Mouse (Mus musculus) small intestine, adult 2 months (tissue): Measurements from ENCODE around the gene Btnl6. TPM values are rescaled to one million over a fixed set of nuclear protein-coding genes. Genes with fewer than 3 reads are reported as not detected.

Experiments
- H3K27ac ChIP-seq: fragments of 200-500 bp; 2 replicates; pipeline ENCODE4 v1.5.1; 2012; ENCODE audit warnings: low read depth, low read length, control low read depth, inconsistent platforms; ENCODE audit not compliant: insufficient read depth
- H3K27me3 ChIP-seq: fragments of 200-500 bp; 2 replicates; pipeline ENCODE4 v1.6.1; 2012; ENCODE audit warnings: mild to moderate bottlenecking, moderate library complexity, low read length, inconsistent platforms; ENCODE audit not compliant: control insufficient read depth, insufficient read depth
- H3K36me3 ChIP-seq: fragments of 200-500 bp; 2 replicates; pipeline ENCODE4 v1.6.1; 2012; ENCODE audit warnings: mild to moderate bottlenecking, low read length, control low read depth, inconsistent platforms; ENCODE audit not compliant: control insufficient read depth, insufficient read depth
- H3K4me1 ChIP-seq: fragments of 200-500 bp; 2 replicates; pipeline ENCODE4 v1.6.1; 2012; ENCODE audit warnings: low read length, inconsistent platforms, mixed read lengths; ENCODE audit not compliant: control insufficient read depth, insufficient read depth, insufficient read length
- H3K4me3 ChIP-seq: fragments of 200-500 bp; 2 replicates; pipeline ENCODE4 v1.5.1; 2012; ENCODE audit warnings: low read depth, mild to moderate bottlenecking, control low read depth, inconsistent platforms, low read length, moderate library complexity
- CTCF ChIP-seq: fragments of 200-500 bp; IDR thresholded peaks from 2 replicates; pipeline ENCODE4 v1.5.1; 2012; ENCODE audit warnings: low read depth, mild to moderate bottlenecking, control low read depth, inconsistent platforms, low read length, moderate library complexity, mixed read lengths; ENCODE audit not compliant: insufficient replicate concordance, insufficient read length; ENCODE audit errors: extremely low read depth
- POLR2A ChIP-seq: fragments of 200-500 bp; IDR thresholded peaks from 2 replicates; pipeline ENCODE4 v1.6.1; 2012; ENCODE audit warnings: low read depth, mild to moderate bottlenecking, control low read depth, inconsistent platforms, low read length, moderate library complexity
- WGBS: fragments of 180-500 bp; shearing (Covaris S2); methylation state at CpG from one replicate; pipeline ENCODE4 v1.1.7; 2018; 5-methylcytosine and 5-hydroxymethylcytosine counted together
- polyA plus RNA-seq: library from polyadenylated mRNA; depleted of rRNA; stranded (reverse); fragments of >200 nt; gene quantifications from 2 replicates; pipeline ENCODE4 v1.2.3, GENCODE M21; 2012; rRNA removed

Btnl6 gene
- polyA plus RNA-seq: 33.4 and 104 TPM in 2 replicates

GRCm38 (mm10) chr17:34517252-34517651 lies at the start of gene Btnl6:
Btnl6 (minus strand) TSS chr17:34517352.
- H3K4me1 ChIP-seq: peaks cover 5% of the 10 kb centered on the region
- no peak for TF ChIP-seq POLR2A
- TF ChIP-seq CTCF: no peak
- 60% methylated on average over 4 of the region's 4 CpGs for WGBS
- H3K4me3 ChIP-seq: peak within 1 kb of the TSS; percentile 69
- H3K27ac ChIP-seq: peak within 1 kb of the TSS; percentile 97
- H3K36me3 ChIP-seq: peaks cover 40% of the 10 kb centered on the region
- no peaks in the 10 kb centered on the region for H3K27me3 ChIP-seq

- no peaks in the 10 kb centered on the region for H3K27me3 ChIP-seq
- peaks cover 17% of the 10 kb centered on the region for H3K4me1 ChIP-seq
- H3K36me3 ChIP-seq: no peaks in the 10 kb centered on the region
- H3K27ac ChIP-seq: peak overlapping the region; percentile 45
- WGBS: 73% methylated on average over 3 of the region's 3 CpGs
- H3K4me3 ChIP-seq: peak overlapping the region; percentile 37
- no peak for TF ChIP-seq CTCF
- TF ChIP-seq POLR2A: no peak
Observed at GRCm38 (mm10) chr17:34564796-34565195, 47.6 kb upstream of the Btnl6 start.

DNA sequence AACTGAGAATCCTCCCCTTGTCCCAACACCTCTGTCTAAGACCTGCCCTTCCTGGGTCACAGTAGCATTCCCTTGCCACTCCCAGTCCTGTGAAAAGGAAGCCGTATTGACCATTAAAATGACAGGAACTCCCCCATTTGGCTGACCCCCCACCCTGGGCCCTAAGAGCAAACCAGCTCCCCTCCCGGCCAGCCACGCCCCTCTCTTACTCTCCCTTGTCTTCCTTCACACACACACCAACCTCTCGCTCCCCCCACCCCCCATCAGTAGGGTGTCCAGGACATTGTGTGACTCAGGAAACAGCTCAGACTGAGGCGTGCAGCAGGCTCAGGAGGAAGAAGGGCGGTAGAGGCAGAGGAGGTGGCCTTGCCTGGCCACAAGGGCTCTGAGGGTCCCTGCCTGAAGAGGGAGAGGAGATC lies 46.9 kb upstream of the Btnl6 start, which contains the start of gene Notch4:
Gene Notch4, plus strand, starts transcription at position 266 of the 419 bp plus-strand sequence.
- peak within 1 kb of the TSS; percentile 37 for H3K4me3 ChIP-seq
- no peaks in the 10 kb centered on the region for H3K36me3 ChIP-seq
- H3K27ac ChIP-seq: peak within 1 kb of the TSS; percentile 45
- TF ChIP-seq POLR2A (no peak), CTCF (no peak)
- no peaks in the 10 kb centered on the region for H3K27me3 ChIP-seq
- H3K4me1 ChIP-seq: peaks cover 20% of the 10 kb centered on the region
- 9% methylated on average over 6 of the region's 6 CpGs for WGBS

DNA sequence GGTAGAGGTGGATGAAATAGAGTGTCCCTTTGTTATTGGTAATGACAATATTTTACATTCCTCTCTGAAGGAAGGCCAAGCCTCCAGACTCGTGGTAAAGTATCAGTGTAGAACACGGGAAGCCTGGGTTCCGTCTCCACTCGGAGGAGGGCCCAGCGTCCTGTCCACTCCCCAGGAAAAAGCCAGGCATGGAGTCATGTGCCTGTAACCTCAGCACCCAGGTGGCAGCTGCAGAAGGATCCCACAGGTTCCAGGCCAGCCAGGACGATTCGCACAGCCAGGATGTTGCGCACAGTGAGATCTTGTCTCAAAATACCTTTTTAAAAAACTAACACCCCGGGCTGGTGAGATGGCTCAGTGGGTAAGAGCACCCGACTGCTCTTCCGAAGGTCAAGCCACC lies 46.2 kb upstream of the Btnl6 start:
- 80% methylated on average over 11 of the region's 11 CpGs for WGBS
- H3K4me1 ChIP-seq: peaks cover 18% of the 10 kb centered on the region
- no peaks in the 10 kb centered on the region for H3K27me3 ChIP-seq
- TF ChIP-seq POLR2A: no peak
- TF ChIP-seq CTCF: no peak
- no peaks in the 10 kb centered on the region for H3K36me3 ChIP-seq
- no peak overlapping the region for H3K4me3 ChIP-seq
- H3K27ac ChIP-seq: no peak overlapping the region

DNA sequence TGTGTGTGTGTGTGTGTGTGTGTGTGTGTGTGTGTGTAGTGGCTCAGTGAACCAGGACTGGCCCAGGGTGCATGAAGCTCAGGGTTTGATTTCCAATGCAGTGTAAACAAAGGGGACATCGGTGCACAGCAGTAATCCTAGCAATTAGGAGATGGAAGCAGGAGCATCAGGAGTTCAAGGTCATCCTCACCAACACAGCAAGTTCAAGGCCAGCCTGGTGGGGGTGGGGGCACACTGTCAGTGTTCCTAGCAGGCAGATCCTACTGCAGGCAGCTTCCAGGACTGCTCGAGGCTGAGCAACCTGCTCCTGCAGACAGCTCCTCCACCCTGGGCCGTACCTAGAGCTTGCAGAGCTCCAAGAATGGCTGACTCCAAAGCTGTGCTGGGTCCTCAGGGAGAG lies 45.4 kb upstream of the Btnl6 start:
- TF ChIP-seq POLR2A (no peak), CTCF (no peak)

GRCm38 (mm10) chr17:34561200-34561599 lies 44.0 kb upstream of the Btnl6 start:
- peaks cover 10% of the 10 kb centered on the region for H3K4me1 ChIP-seq
- H3K27me3 ChIP-seq: no peaks in the 10 kb centered on the region
- no peaks in the 10 kb centered on the region for H3K36me3 ChIP-seq
- peak overlapping the region; percentile 30; the same call in 1 of the 2 replicates for H3K27ac ChIP-seq
- peak overlapping the region; percentile 43 for H3K4me3 ChIP-seq
- WGBS: 63% methylated on average over 8 of the region's 8 CpGs
- TF ChIP-seq CTCF (no peak), POLR2A (no peak)

More for the DNA sequence above, 45.4 kb upstream of the Btnl6 start:
- Histone ChIP-seq H3K36me3 (no peaks in the 10 kb centered on the region), H3K27me3 (no peaks in the 10 kb centered on the region), H3K4me1 (peaks cover 16% of the 10 kb centered on the region), H3K27ac (no peak overlapping the region), H3K4me3 (no peak overlapping the region)
- WGBS: 67% methylated on average over 3 of the region's 3 CpGs

DNA sequence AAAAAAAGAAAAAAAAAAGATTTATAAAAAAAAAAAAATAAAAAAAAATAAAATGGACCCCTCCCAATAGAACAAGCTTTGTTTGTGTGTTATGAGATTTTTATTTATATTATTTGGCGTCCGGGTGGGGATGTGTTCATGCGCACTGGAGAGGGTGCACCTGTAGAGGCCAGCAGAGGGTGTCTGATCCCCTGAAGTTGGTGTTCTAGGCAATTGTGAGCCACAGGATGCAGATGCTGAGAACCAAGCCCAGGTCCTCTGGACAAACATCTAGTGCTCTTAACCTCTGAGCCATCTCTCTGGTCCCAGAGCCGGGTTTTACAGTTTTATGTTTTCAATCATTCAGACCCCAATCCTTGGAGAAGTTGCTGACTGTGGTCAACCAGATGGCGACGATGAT lies 43.3 kb upstream of the Btnl6 start:
- Histone ChIP-seq H3K4me3 (no peak overlapping the region), H3K27me3 (no peaks in the 10 kb centered on the region), H3K4me1 (peaks cover 10% of the 10 kb centered on the region), H3K36me3 (no peaks in the 10 kb centered on the region), H3K27ac (no peak overlapping the region)
- no peak for TF ChIP-seq POLR2A
- TF ChIP-seq CTCF: peak; percentile 13; the same call in 1 of the 2 replicates
- WGBS: 93% methylated on average over 6 of the region's 6 CpGs
